Comparison of ENCODE assay signal across 9 mouse cellular contexts in the genomic region with DNA sequence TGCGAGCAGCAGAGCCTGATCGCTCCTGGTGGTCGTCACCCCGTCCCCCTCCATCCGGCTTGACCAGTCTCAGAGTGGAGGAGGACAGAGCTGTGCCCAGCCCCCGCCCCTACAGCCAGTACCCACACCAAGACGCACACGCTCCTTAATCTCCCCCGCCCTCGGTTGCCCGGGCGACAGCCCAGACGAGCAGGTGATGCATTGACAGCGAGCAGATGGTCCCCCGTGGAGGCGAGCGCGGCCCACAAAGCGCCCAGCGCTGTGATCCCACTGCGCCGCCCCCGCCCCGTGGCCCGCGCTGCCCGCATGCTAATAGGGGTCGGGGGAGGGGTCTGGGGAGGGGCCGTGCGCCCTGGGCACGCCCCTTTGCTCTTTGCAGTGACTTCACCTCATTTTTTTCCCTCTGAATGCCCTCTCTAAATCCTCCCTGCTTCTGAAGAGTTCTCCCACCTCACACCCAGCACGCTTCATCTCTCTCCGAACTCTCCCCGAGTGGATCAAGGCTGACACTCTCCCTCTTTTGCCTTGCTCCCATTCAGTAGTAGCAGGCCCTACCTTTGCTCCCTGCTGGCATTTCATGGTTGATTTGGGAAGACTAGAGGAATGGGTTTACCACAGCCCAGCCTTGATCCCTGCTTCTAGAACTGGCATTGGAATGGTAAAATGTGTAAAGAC. TPM values are rescaled to one million over a fixed set of nuclear protein-coding genes. Genes with fewer than 3 reads are reported as not detected.
A peak's percentile ranks its signal among the peaks of the same experiment; 100 is the strongest.
DNase-seq lines count a peak whose midpoint lies in the region; ATAC-seq and TF ChIP-seq lines count a peak whose summit lies in the region.
"Had no signal": no experiment of that assay in that cellular context is flagged by ENCODE, and none has a peak within 500 bp of the region (broad histone marks: within the 10 kb centered on the region; RNA-seq: fewer than 3 reads in every experiment).

No protein-coding gene starts in this region.

- no peak for TF ChIP-seq CTCF in hindbrain, postnatal 0 days (IDR thresholded peaks at IDR 0.05; ENCODE audit: low read depth)

- peak overlapping the region; percentile 91 for H3K4me2 ChIP-seq in embryonic facial prominence, embryonic 11.5 days (ENCODE audit: low read depth, low read length)
- peak overlapping the region; percentile 90 for H3K4me2 ChIP-seq in hindbrain, postnatal 0 days (ENCODE audit: low read depth, low read length)
- peak overlapping the region; percentile 96 for H3K4me2 ChIP-seq in limb, embryonic 14.5 days (replicated peaks; ENCODE audit: low read depth, low read length, severe bottlenecking)
- peak overlapping the region; percentile 75 for H3K4me2 ChIP-seq in neural tube, embryonic 13.5 days

- H3K9ac ChIP-seq in embryonic facial prominence, embryonic 11.5 days (replicated peaks; ENCODE audit: low read length): peak overlapping the region; percentile 61
- peak overlapping the region; percentile 59 for H3K9ac ChIP-seq in hindbrain, postnatal 0 days (replicated peaks; ENCODE audit: low read length)
- H3K9ac ChIP-seq in limb, embryonic 14.5 days (ENCODE audit: low read depth, low read length, severe bottlenecking): peak overlapping the region; percentile 53
- H3K9ac ChIP-seq in neural tube, embryonic 13.5 days: peak overlapping the region; percentile 65

- TF ChIP-seq POLR2A in limb, embryonic 14.5 days (IDR thresholded peaks at IDR 0.05; ENCODE audit: borderline replicate concordance, extremely low read depth, insufficient read depth, insufficient read length): no peak

- H3K4me1 ChIP-seq in embryonic facial prominence, embryonic 11.5 days (ENCODE audit: control insufficient read depth, insufficient read depth, low read length): no peaks in the 10 kb centered on the region; the same call in 1 of the 2 replicates
- H3K4me1 ChIP-seq in hindbrain, postnatal 0 days (ENCODE audit: insufficient read depth, low read length): no peaks in the 10 kb centered on the region
- H3K4me1 ChIP-seq in limb, embryonic 14.5 days (ENCODE audit: control insufficient read depth, insufficient read depth, low read length): peaks cover 3% of the 10 kb centered on the region; the same call in 1 of the 2 replicates
- peaks cover 17% of the 10 kb centered on the region for H3K4me1 ChIP-seq in neural tube, embryonic 13.5 days (replicated peaks)

- no peaks in the 10 kb centered on the region for H3K9me3 ChIP-seq in embryonic facial prominence, embryonic 11.5 days (replicated peaks; ENCODE audit: control insufficient read depth, low read length)
- H3K9me3 ChIP-seq in hindbrain, postnatal 0 days (ENCODE audit: low read length): no peaks in the 10 kb centered on the region
- H3K9me3 ChIP-seq in limb, embryonic 14.5 days (ENCODE audit: control insufficient read depth, low read length): no peaks in the 10 kb centered on the region
- H3K9me3 ChIP-seq in neural tube, embryonic 13.5 days: no peaks in the 10 kb centered on the region

- WGBS in embryonic facial prominence, embryonic 11.5 days: 2% methylated on average over 30 of the region's 34 CpGs
- WGBS in hindbrain, postnatal 0 days: under 1% methylated on average over 23 of the region's 34 CpGs
- 2% methylated on average over 19 of the region's 34 CpGs for WGBS in limb, embryonic 14.5 days
- 1% methylated on average over 32 of the region's 34 CpGs for WGBS in neural tube, embryonic 13.5 days

- H3K36me3 ChIP-seq in embryonic facial prominence, embryonic 11.5 days (replicated peaks; ENCODE audit: control insufficient read depth, insufficient read depth, low read depth, low read length): no peaks in the 10 kb centered on the region
- no peaks in the 10 kb centered on the region for H3K36me3 ChIP-seq in hindbrain, postnatal 0 days (ENCODE audit: insufficient read depth, low read length)
- no peaks in the 10 kb centered on the region for H3K36me3 ChIP-seq in limb, embryonic 14.5 days (ENCODE audit: control insufficient read depth, insufficient read depth, low read length)
- H3K36me3 ChIP-seq in neural tube, embryonic 13.5 days: no peaks in the 10 kb centered on the region

- peak; percentile 95 for ATAC-seq in embryonic facial prominence, embryonic 11.5 days (replicated peaks; ENCODE audit: insufficient number of reproducible peaks, low FRiP score, low TSS enrichment, low read depth)
- ATAC-seq in hindbrain, postnatal 0 days: peak; percentile 98
- peak; percentile 68 for ATAC-seq in limb, embryonic 14.5 days (ENCODE audit: low FRiP score, low read depth)
- ATAC-seq in neural tube, embryonic 13.5 days (ENCODE audit: low read depth): peak; percentile 97

- H3K27ac ChIP-seq in embryonic facial prominence, embryonic 11.5 days (replicated peaks; ENCODE audit: low read depth, low read length): 0 out of 2 replicates have a peak overlapping the region, but pooled peaks have one; percentile 20
- H3K27ac ChIP-seq in hindbrain, postnatal 0 days: peak overlapping the region; percentile 72
- H3K27ac ChIP-seq in limb, embryonic 14.5 days (replicated peaks; ENCODE audit: low read depth, low read length): no peak overlapping the region
- peak overlapping the region; percentile 84 for H3K27ac ChIP-seq in neural tube, embryonic 13.5 days (replicated peaks)

- H3K4me3 ChIP-seq in embryonic facial prominence, embryonic 11.5 days (ENCODE audit: low read depth, low read length): peak overlapping the region; percentile 48
- peak overlapping the region; percentile 51 for H3K4me3 ChIP-seq in hindbrain, postnatal 0 days (ENCODE audit: low read length)
- peak overlapping the region; percentile 48 for H3K4me3 ChIP-seq in limb, embryonic 14.5 days (replicated peaks; ENCODE audit: low read length)
- peak overlapping the region; percentile 44 for H3K4me3 ChIP-seq in neural tube, embryonic 13.5 days

- peak; percentile 10 for DNase-seq in gastrocnemius, postnatal 10 days
- DNase-seq in gastrocnemius, postnatal 4 days (ENCODE audit: low spot score in 2 of 2): no peak
- peak; percentile 32 for DNase-seq in adrenal gland, adult 2 months
- peak; percentile 80 for DNase-seq in embryonic facial prominence, embryonic 11.5 days (ENCODE audit: low spot score)
- DNase-seq in hindbrain, postnatal 0 days (ENCODE audit: low spot score): peak; percentile 84
- peak; percentile 4 for DNase-seq in limb, embryonic 14.5 days (ENCODE audit: low spot score)
- DNase-seq in thymus, postnatal 4 days: peak; percentile 62

- H3K27me3 ChIP-seq in embryonic facial prominence, embryonic 11.5 days (ENCODE audit: control insufficient read depth, insufficient read depth, low read length): no peaks in the 10 kb centered on the region
- no peaks in the 10 kb centered on the region for H3K27me3 ChIP-seq in hindbrain, postnatal 0 days (ENCODE audit: insufficient read depth, low read length)
- no peaks in the 10 kb centered on the region; the same call in 1 of the 2 replicates for H3K27me3 ChIP-seq in limb, embryonic 14.5 days (ENCODE audit: control insufficient read depth, insufficient read depth, low read length)
- peaks cover 11% of the 10 kb centered on the region for H3K27me3 ChIP-seq in neural tube, embryonic 13.5 days

RNA-seq across cellular contexts. Expression of gene 1700113H08Rik, which starts 0.5 kb away (rescaled TPM):
- total RNA-seq in gastrocnemius, postnatal 10 days (2021): under 1 TPM; 0.35 to 0.61 TPM
- not detected for total RNA-seq in gastrocnemius, postnatal 4 days (2021)
- total RNA-seq in adrenal gland, adult 2 months (2021): not detected
- not detected in 2 replicates for polyA plus RNA-seq in adrenal gland, adult 2 months (2012; rRNA removed)
- 0.65 TPM in 1 of 2 replicates, not detected in the other for polyA plus RNA-seq in embryonic facial prominence, embryonic 11.5 days (2014; fragmentation: Nextera tagmentation; extraction: Ambion mirVana)
- total RNA-seq in hindbrain, postnatal 0 days (2014; rRNA removed): 0.89 TPM in 1 of 2 replicates, not detected in the other
- polyA plus RNA-seq in hindbrain, postnatal 0 days (2015; fragmentation: Nextera tagmentation; extraction: Ambion mirVana): 0.25 and 0.39 TPM in 2 replicates
- polyA plus RNA-seq in limb, embryonic 14.5 days (2012; rRNA removed): 0.09 TPM in 1 of 2 replicates, not detected in the other
- not detected in 2 replicates for polyA plus RNA-seq in limb, embryonic 14.5 days (2014; fragmentation: Nextera tagmentation; extraction: Ambion mirVana)
- 0.22 and 0.27 TPM in 2 replicates for polyA plus RNA-seq in neural tube, embryonic 13.5 days (2015; fragmentation: Nextera tagmentation; extraction: Ambion mirVana)
- total RNA-seq: neutrophil, adult 5-6 weeks had no signal

RNA-seq across cellular contexts. Expression of gene Stab2, which starts 50.6 kb away (rescaled TPM):
- total RNA-seq in gastrocnemius, postnatal 10 days (2021): under 1 TPM; 0.47 to 0.86 TPM
- total RNA-seq in gastrocnemius, postnatal 4 days (2021): under 1 TPM; 0.27 to 0.49 TPM
- total RNA-seq in adrenal gland, adult 2 months (2021): under 1 TPM; 0.29 to 0.45 TPM
- 0.28 and 0.67 TPM in 2 replicates for polyA plus RNA-seq in adrenal gland, adult 2 months (2012; rRNA removed)
- 0.18 and 0.29 TPM in 2 replicates for polyA plus RNA-seq in embryonic facial prominence, embryonic 11.5 days (2014; fragmentation: Nextera tagmentation; extraction: Ambion mirVana)
- total RNA-seq in hindbrain, postnatal 0 days (2014; rRNA removed): 0.42 TPM in 1 of 2 replicates, not detected in the other
- polyA plus RNA-seq in hindbrain, postnatal 0 days (2015; fragmentation: Nextera tagmentation; extraction: Ambion mirVana): 0.10 and 0.42 TPM in 2 replicates
- 0.20 and 0.76 TPM in 2 replicates for polyA plus RNA-seq in limb, embryonic 14.5 days (2012; rRNA removed)
- polyA plus RNA-seq in limb, embryonic 14.5 days (2014; fragmentation: Nextera tagmentation; extraction: Ambion mirVana): 0.28 and 0.92 TPM in 2 replicates
- polyA plus RNA-seq in neural tube, embryonic 13.5 days (2015; fragmentation: Nextera tagmentation; extraction: Ambion mirVana): 0.17 and 0.24 TPM in 2 replicates
- total RNA-seq: neutrophil, adult 5-6 weeks had no signal

Comparison
In these comparisons a context has a peak if more than half of its experiments do, and no peak if none do; other contexts are left out.
1. DNase-seq: peak in gastrocnemius, postnatal 10 days (single experiment), adrenal gland, adult 2 months (single experiment), embryonic facial prominence, embryonic 11.5 days (single experiment), hindbrain, postnatal 0 days (single experiment), limb, embryonic 14.5 days (single experiment) and thymus, postnatal 4 days (single experiment); none in gastrocnemius, postnatal 4 days (0 of 2).
2. Peak in every context shown above with its lines, with median percentiles within 50 percentile points of each other: ATAC-seq, H3K4me2 ChIP-seq, H3K4me3 ChIP-seq and H3K9ac ChIP-seq.